Mouse (Mus musculus) gastrocnemius, adult 18-20 months (tissue): ENCODE results near the gene Ccs. TPM values are rescaled to one million over a fixed set of nuclear protein-coding genes. Genes with fewer than 3 reads are reported as not detected.

Experiments
- DNase-seq: peaks from one replicate; pipeline ENCODE4 v3.0.0; 2021; ENCODE audit warnings: low spot score
- total RNA-seq, 2 experiments: library from RNA; stranded (reverse); gene quantifications; 2 replicates each; pipeline ENCODE4 v1.2.3; 2021

The Ccs gene
- total RNA-seq, 2 experiments from 2014 or later: 20.0 to 24.1 TPM

GRCm38 (mm10) chr19:4785206-4785605 is 53.9 kb downstream of the Ccs start:
- DNase-seq: no peak

- no peak for DNase-seq
These were observed 56.2 kb downstream of the Ccs start for GRCm38 (mm10) chr19:4782891-4783290.

Other genes with a start within 250 kb of the Ccs start
- 1 to 10 TPM in 1 of 2 experiments, under 1 TPM in 1; 0.94 to 1.2 TPM for gene Lrfn4, start 223.7 kb downstream of the Ccs start, total RNA-seq
- gene Rce1, start 213.7 kb downstream of the Ccs start, total RNA-seq: 1 to 10 TPM; 4.3 to 4.5 TPM
- gene Gm960, start 140.7 kb downstream of the Ccs start, total RNA-seq: under 1 TPM in 1 of 2 experiments, not detected in 1; 0.31 TPM
- gene Sptbn2, start 128.2 kb downstream of the Ccs start, total RNA-seq: under 1 TPM; 0.02 to 0.07 TPM
- 1 to 10 TPM; 2.3 to 2.7 TPM for gene Rbm4b, start 82.8 kb downstream of the Ccs start, total RNA-seq
- 10 to 100 TPM; 31.4 to 34.8 TPM for gene Rbm4, start 45.4 kb downstream of the Ccs start, total RNA-seq
- gene Gm21992, start 27.7 kb downstream of the Ccs start, total RNA-seq: 10 to 100 TPM in 1 of 2 experiments, 1 to 10 TPM in 1; 6.8 to 12.7 TPM
- gene Rbm14, start 27.7 kb downstream of the Ccs start, total RNA-seq: 10 to 100 TPM in 1 of 2 experiments, 1 to 10 TPM in 1; 8.0 to 10.5 TPM
- not detected for gene Ccdc87, start within 50 bp of the Ccs start, total RNA-seq
- gene Ctsf, start 15.8 kb upstream of the Ccs start, total RNA-seq: 10 to 100 TPM; 26.6 to 30.1 TPM
- gene Actn3, start 38.6 kb upstream of the Ccs start, total RNA-seq: 1,000 to 10,000 TPM; 7,595 to 9,342 TPM
- 1 to 10 TPM; 2.0 to 2.3 TPM for gene Zdhhc24, start 39.3 kb upstream of the Ccs start, total RNA-seq
- 1 to 10 TPM; 1.7 to 2.0 TPM for gene Bbs1, start 67.3 kb upstream of the Ccs start, total RNA-seq
- 10 to 100 TPM; 13.2 to 14.2 TPM for gene Dpp3, start 89.0 kb upstream of the Ccs start, total RNA-seq
- 1 to 10 TPM; 2.4 to 2.7 TPM for gene Peli3, start 103.8 kb upstream of the Ccs start, total RNA-seq
- 10 to 100 TPM; 64.6 to 66.7 TPM for gene Mrpl11, start 122.8 kb upstream of the Ccs start, total RNA-seq
- not detected for gene Npas4, start 151.0 kb upstream of the Ccs start, total RNA-seq
- 1 to 10 TPM; 4.1 to 5.3 TPM for gene Slc29a2, start 184.5 kb upstream of the Ccs start, total RNA-seq
- gene B4gat1, start 199.5 kb upstream of the Ccs start, total RNA-seq: 10 to 100 TPM; 18.7 to 23.2 TPM
- 1 to 10 TPM in 1 of 2 experiments, under 1 TPM in 1; 0.50 to 1.2 TPM for gene AC124502.3, start 199.6 kb upstream of the Ccs start, total RNA-seq
- 10 to 100 TPM; 14.8 to 15.3 TPM for gene Brms1, start 202.0 kb upstream of the Ccs start, total RNA-seq
- gene Rin1, start 211.1 kb upstream of the Ccs start, total RNA-seq: 1 to 10 TPM in 1 of 2 experiments, under 1 TPM in 1; 0.71 to 1.2 TPM
- gene Cd248, start 228.7 kb upstream of the Ccs start, total RNA-seq: 10 to 100 TPM in 1 of 2 experiments, 1 to 10 TPM in 1; 6.3 to 11.8 TPM
- gene Tmem151a, start 246.2 kb upstream of the Ccs start, total RNA-seq: under 1 TPM in 1 of 2 experiments, not detected in 1; 0.18 TPM
- 10 to 100 TPM; 45.1 to 47.0 TPM for gene Yif1a, start 249.2 kb upstream of the Ccs start, total RNA-seq